Mouse (Mus musculus) liver, embryonic 14.5 days (tissue): ENCODE measurements at regions not wholly inside any gene's neighbourhood (a gene's known extent, or its start where the extent isn't known, plus 50 kb on each side); places are given as distances from the start of the nearest gene placed in this dataset.

Source experiments
- CTCF ChIP-seq: IDR thresholded peaks from 2 replicates; pipeline ENCODE4 v1.5.1; 2016; ENCODE audit warnings: antibody characterized with exemption, low read depth, control low read depth
- EP300 ChIP-seq: IDR thresholded peaks from 2 replicates; pipeline ENCODE4 v1.6.1; 2016; ENCODE audit warnings: antibody characterized with exemption, low read depth

DNA sequence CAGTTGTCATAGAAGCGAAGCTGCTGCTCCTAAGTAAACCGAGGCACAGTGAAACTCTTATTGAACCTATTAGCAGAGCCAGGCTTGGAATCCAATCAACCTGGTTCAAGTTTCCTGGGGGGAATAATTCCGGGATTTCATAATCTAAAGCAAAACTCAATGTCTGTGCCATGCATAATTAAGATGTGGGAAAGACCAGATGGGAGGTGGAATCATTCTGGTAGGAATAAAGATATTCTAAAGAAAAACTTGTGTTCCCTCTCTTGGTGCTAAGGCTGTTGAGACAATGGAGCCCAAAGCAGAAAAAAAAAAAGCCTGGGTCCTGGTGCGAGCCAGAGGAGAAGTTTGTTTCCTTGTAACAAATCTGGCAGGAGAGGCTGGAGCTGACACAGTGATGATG, 217.7 kb downstream of the Gpat3 start:
- TF ChIP-seq CTCF (no peak), EP300 (no peak)
